Mouse (Mus musculus) lung, adult 2 months (tissue): ENCODE results near the gene Cd5l.

Experiments used
- CTCF ChIP-seq: fragments of 200-500 bp; IDR thresholded peaks from 2 replicates; pipeline ENCODE4 v1.5.1; 2011; ENCODE audit warnings: mild to moderate bottlenecking, low read length, control low read depth; ENCODE audit not compliant: insufficient read depth
- POLR2A ChIP-seq: fragments of 200-500 bp; IDR thresholded peaks from 2 replicates; pipeline ENCODE4 v1.6.1; 2011; ENCODE audit warnings: low read depth, mild to moderate bottlenecking, control low read depth, low read length, borderline replicate concordance; ENCODE audit errors: extremely low read depth

DNA sequence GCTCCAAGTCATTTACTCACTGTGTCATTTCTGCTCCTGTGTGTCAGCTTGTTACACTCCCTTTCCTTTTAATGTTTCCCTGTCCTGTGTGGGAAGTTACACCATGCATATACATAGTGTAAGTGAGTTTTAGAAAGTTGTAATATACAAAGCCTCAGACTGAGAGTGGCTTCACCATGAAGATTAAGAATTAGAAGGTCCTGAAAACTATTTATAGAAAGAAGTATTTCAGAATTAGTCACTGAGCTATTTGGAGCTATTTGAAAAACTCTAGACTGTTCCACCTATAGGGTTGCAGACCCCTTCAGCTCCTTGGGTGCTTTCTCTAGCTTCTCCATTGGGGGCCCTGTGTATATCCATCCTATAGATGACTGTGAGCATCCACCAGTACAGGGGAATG is 1.5 kb downstream of the Cd5l start:
- TF ChIP-seq CTCF (no peak), POLR2A (no peak)
